Mouse (Mus musculus): Measurements from ENCODE around the gene Adgrg6.

Gene Adgrg6

GRCm38 (mm10) chr10:14544941-14545717, at the start of gene Adgrg6:
Gene Adgrg6, minus strand, starts transcription at chr10:14545659.
- DNase-seq (ENCODE audit: low spot score), result peak; percentile 51

GRCm38 (mm10) chr10:14592215-14592614, 46.8 kb upstream of the Adgrg6 start:
- no peak for DNase-seq (ENCODE audit: low spot score)

GRCm38 (mm10) chr10:14590816-14591215, 45.4 kb upstream of the Adgrg6 start:
- DNase-seq (ENCODE audit: low spot score), result no peak

GRCm38 (mm10) chr10:14589667-14590066, 44.2 kb upstream of the Adgrg6 start:
- no peak for DNase-seq (ENCODE audit: low spot score)

- DNase-seq (ENCODE audit: low spot score), result no peak
Measured at GRCm38 (mm10) chr10:14583496-14583895, 38.0 kb upstream of the Adgrg6 start.

- no peak for DNase-seq (ENCODE audit: low spot score)
Measured at GRCm38 (mm10) chr10:14574255-14574654, 28.8 kb upstream of the Adgrg6 start.

GRCm38 (mm10) chr10:14571143-14571542, 25.7 kb upstream of the Adgrg6 start:
- no peak for DNase-seq (ENCODE audit: low spot score)

GRCm38 (mm10) chr10:14570616-14571015, 25.2 kb upstream of the Adgrg6 start:
- no peak for DNase-seq (ENCODE audit: low spot score)

- DNase-seq (ENCODE audit: low spot score), result no peak
Measured at GRCm38 (mm10) chr10:14546111-14546551, 672 bp upstream of the Adgrg6 start.

GRCm38 (mm10) chr10:14544608-14544940, 885 bp downstream of the Adgrg6 start:
- no peak for DNase-seq (ENCODE audit: low spot score)

GRCm38 (mm10) chr10:14543511-14544067, 1.9 kb downstream of the Adgrg6 start:
- DNase-seq (ENCODE audit: low spot score), result no peak

GRCm38 (mm10) chr10:14537102-14537501, 8.4 kb downstream of the Adgrg6 start:
- DNase-seq (ENCODE audit: low spot score), result no peak

- DNase-seq (ENCODE audit: low spot score), result peak; percentile 16
Measured at GRCm38 (mm10) chr10:14531090-14531489, 14.4 kb downstream of the Adgrg6 start.

- no peak for DNase-seq (ENCODE audit: low spot score)
Measured at GRCm38 (mm10) chr10:14530670-14531069, 14.8 kb downstream of the Adgrg6 start.

- no peak for DNase-seq (ENCODE audit: low spot score)
Measured at GRCm38 (mm10) chr10:14527765-14528164, 17.7 kb downstream of the Adgrg6 start.

GRCm38 (mm10) chr10:14522729-14523128, 22.7 kb downstream of the Adgrg6 start:
- DNase-seq (ENCODE audit: low spot score), result no peak

- no peak for DNase-seq (ENCODE audit: low spot score)
Measured at GRCm38 (mm10) chr10:14520912-14521675, 24.4 kb downstream of the Adgrg6 start.

- no peak for DNase-seq (ENCODE audit: low spot score)
Measured at GRCm38 (mm10) chr10:14517909-14518308, 27.6 kb downstream of the Adgrg6 start.

GRCm38 (mm10) chr10:14511904-14512663, 33.4 kb downstream of the Adgrg6 start:
- no peak for DNase-seq (ENCODE audit: low spot score)

- no peak for DNase-seq (ENCODE audit: low spot score)
Measured at GRCm38 (mm10) chr10:14511157-14511556, 34.3 kb downstream of the Adgrg6 start.

- DNase-seq (ENCODE audit: low spot score), result no peak
Measured at GRCm38 (mm10) chr10:14495658-14496057, 49.8 kb downstream of the Adgrg6 start.

- DNase-seq (ENCODE audit: low spot score), result no peak
Measured at GRCm38 (mm10) chr10:14495204-14495603, 50.3 kb downstream of the Adgrg6 start.
